Mouse (Mus musculus) G1E (cell line): ENCODE data around the gene Hoxd3. TPM values are rescaled to one million over a fixed set of nuclear protein-coding genes. Genes with fewer than 3 reads are reported as not detected.

ENCODE experiments used
- ATAC-seq: 2 replicates; pipeline ENCODE4 v1.8.0; 2016; ENCODE audit warnings: mild to moderate bottlenecking; ENCODE audit not compliant: insufficient number of reproducible peaks, poor library complexity, low FRiP score, severe bottlenecking; ENCODE audit errors: extremely low read depth
- DNase-seq: peaks from one replicate; pipeline ENCODE4 v3.0.0; 2012; ENCODE audit warnings: low spot score
- H3K27me3 ChIP-seq: 2 replicates; pipeline ENCODE4 v1.6.1; 2012; ENCODE audit warnings: mild to moderate bottlenecking, low read length, inconsistent platforms; ENCODE audit not compliant: insufficient read depth
- H3K36me3 ChIP-seq: replicated peaks from 2 replicates; pipeline ENCODE3; 2012; ENCODE audit warnings: mild to moderate bottlenecking, inconsistent platforms
- H3K4me1 ChIP-seq: 2 replicates; pipeline ENCODE4 v1.6.1; 2012; ENCODE audit warnings: low read depth, low read length, inconsistent platforms, mixed read lengths; ENCODE audit not compliant: insufficient read depth
- H3K4me3 ChIP-seq: 2 replicates; pipeline ENCODE4 v1.5.1; 2012; ENCODE audit warnings: low read depth, mild to moderate bottlenecking, inconsistent platforms, low read length, moderate library complexity, mixed read lengths
- H3K9me3 ChIP-seq: replicated peaks from 2 replicates; pipeline ENCODE4 v1.6.1; 2012; ENCODE audit warnings: inconsistent platforms
- CTCF ChIP-seq: IDR thresholded peaks from 2 replicates; pipeline ENCODE4 v1.5.1; 2012; ENCODE audit warnings: low read depth, low read length, inconsistent platforms, mixed read lengths
- GATA1 ChIP-seq: IDR thresholded peaks from 2 replicates; pipeline ENCODE4 v1.6.1; 2012; ENCODE audit warnings: borderline replicate concordance, low read length, inconsistent platforms, mixed read lengths
- GATA2 ChIP-seq: IDR thresholded peaks from 2 replicates; pipeline ENCODE4 v1.6.1; 2012; ENCODE audit warnings: low read depth, low read length, inconsistent platforms, borderline replicate concordance
- POLR2AphosphoS5 ChIP-seq: IDR thresholded peaks from 2 replicates; pipeline ENCODE4 v1.6.1; 2012; ENCODE audit warnings: low read depth, low read length, inconsistent platforms; ENCODE audit not compliant: insufficient replicate concordance
- TAL1 ChIP-seq: conservative IDR thresholded peaks from 2 replicates; pipeline ENCODE4 v1.6.1; 2012; ENCODE audit warnings: low read depth, low read length, inconsistent platforms, mixed read lengths
- polyA plus RNA-seq: library from polyadenylated mRNA; stranded (reverse); fragments of >175 nt; gene quantifications from 2 replicates; pipeline ENCODE4 v1.2.3, GENCODE M21; 2012
- total RNA-seq, 2 experiments: library from RNA; stranded (forward) in 1 of 2; stranded (reverse) in 1 of 2; fragments of 200-1000 nt in 1 of 2; fragments of >200 nt in 1 of 2; fragmentation: Nextera tagmentation in 1 of 2; gene quantifications; 2 replicates each; pipeline ENCODE4 v1.2.3; 2014 to 2017

Hoxd3 gene
- total and polyA plus RNA-seq, 3 experiments: 0.17 to 0.75 (median 0.22) TPM

DNA sequence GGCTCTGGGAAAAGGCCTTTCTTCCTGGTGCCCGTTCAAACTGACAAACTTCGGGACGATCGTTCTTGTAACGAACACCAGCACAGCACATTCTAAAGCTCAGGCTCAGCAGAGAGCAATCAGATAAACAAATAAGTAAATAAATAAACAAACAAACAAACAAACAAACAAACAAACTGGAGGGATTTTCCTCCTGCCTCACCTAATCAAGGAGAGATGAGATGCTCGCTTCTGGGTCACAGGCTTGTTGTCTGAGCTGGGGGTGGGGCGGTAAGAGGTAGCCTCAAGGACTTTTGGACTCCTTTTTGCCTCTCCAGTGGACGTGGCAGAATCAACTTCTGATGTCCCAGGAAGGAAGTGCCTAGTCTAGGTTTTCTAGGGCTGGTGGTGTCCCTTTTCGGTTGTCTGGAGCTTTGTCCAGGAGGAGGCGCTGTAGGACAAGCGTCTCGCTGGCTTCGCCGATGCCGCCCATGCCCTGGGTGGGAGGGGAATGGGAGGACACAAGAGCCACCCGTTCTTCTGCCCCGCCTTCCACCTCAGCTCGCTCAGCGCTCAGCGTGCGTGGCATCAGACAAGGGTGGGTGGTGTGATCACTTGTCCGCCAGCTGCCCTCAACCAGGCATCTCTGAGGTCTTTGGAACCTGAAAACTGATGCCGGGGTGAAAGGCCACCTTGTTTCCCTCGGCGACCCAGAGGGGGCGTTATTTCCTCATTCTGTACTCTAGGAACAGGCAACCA lies 3.9 kb downstream of the Hoxd3 start:
- Histone ChIP-seq H3K4me1 (peaks cover 13% of the 10 kb centered on the region), H3K9me3 (no peaks in the 10 kb centered on the region), H3K4me3 (peak overlapping the region; percentile 69), H3K36me3 (no peaks in the 10 kb centered on the region), H3K27me3 (peaks cover 32% of the 10 kb centered on the region)
- DNase-seq (peak; percentile 86), ATAC-seq (peak; percentile 80)
- TF ChIP-seq GATA1 (no peak), CTCF (peak; percentile 54), TAL1 (no peak)

DNA sequence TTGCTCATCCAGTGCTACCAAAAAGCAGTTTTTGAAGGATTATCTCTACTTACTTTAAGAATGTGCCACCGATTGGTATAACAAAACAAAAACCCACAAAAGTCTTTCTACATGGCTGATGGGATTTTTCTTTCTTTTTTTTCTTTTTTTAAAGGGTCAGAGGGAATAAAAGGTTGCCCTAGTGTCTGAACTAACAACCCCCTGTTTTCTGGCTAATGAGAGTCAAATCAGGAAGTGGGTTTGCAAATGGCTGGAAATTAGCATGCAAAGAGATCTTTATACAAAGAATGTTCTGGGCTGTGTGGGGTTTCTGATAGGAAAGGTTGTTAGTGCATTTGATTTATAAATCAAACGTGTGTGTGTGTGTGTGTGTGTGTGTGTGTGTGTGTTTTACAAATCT lies 8.7 kb downstream of the Hoxd3 start:
- Histone ChIP-seq H3K36me3 (no peaks in the 10 kb centered on the region), H3K4me3 (no peak overlapping the region), H3K4me1 (peaks cover 12% of the 10 kb centered on the region), H3K27me3 (peaks cover 34% of the 10 kb centered on the region), H3K9me3 (no peaks in the 10 kb centered on the region)
- ATAC-seq: no peak
- no peak for DNase-seq
- TF ChIP-seq CTCF: no peak
- TF ChIP-seq TAL1: no peak
- no peak for TF ChIP-seq GATA2
- TF ChIP-seq POLR2AphosphoS5: no peak
- TF ChIP-seq GATA1: no peak

DNA sequence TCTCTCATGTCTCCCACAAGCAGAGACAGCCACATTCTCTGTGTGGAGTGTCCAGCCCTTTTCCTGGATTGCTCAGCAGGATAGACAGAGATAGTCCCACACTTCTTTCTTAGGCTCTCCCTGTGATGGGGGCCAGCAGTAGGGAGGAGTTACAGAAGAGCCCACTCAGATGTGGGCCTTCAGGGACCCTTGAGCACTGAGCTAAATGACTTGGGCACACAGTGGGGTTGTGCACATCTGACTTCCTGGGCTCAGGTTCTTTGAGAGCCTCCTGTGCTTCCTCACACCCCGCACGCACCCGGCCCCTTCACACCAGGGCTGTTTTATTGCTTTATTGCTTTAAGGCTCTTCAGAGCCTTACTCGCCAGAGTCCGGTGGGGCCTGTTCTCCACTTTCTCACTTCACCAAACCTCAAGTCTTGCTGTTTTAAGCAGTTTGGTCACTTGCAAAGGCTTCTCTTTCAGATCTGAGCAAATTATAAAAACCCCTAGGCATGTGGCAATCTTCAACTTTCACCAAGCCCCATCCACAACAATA lies 9.3 kb downstream of the Hoxd3 start:
- ATAC-seq (no peak), DNase-seq (no peak)
- H3K4me1 ChIP-seq: peaks cover 7% of the 10 kb centered on the region
- no peaks in the 10 kb centered on the region for H3K36me3 ChIP-seq
- no peak for TF ChIP-seq TAL1
- no peak for TF ChIP-seq GATA1
- no peak for TF ChIP-seq GATA2
- TF ChIP-seq POLR2AphosphoS5: no peak
- no peak for TF ChIP-seq CTCF
- H3K27me3 ChIP-seq: peaks cover 37% of the 10 kb centered on the region
- H3K4me3 ChIP-seq: no peak overlapping the region
- H3K9me3 ChIP-seq: no peaks in the 10 kb centered on the region

DNA sequence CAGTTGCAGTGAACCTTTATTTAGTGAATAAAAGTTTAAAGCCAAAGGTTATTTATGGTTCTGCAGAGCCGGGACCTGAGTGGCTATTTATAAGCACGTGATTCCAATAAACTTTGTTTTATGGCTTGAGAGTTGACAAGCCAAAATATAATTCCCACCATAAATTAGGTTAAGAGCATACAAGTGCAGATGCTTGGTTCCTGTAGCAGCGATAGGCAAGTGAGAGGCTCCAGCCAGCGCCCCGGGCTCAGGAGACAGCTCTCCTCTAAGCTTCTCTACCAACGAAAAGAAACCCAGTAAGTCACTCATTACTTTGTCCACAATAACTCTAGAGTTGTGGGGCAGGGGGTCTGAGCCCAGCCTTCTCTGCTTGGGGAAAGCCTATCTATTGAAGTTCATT lies 10.2 kb downstream of the Hoxd3 start:
- TF ChIP-seq CTCF (no peak), GATA2 (no peak), POLR2AphosphoS5 (no peak), TAL1 (no peak), GATA1 (no peak)
- no peak overlapping the region for H3K4me3 ChIP-seq
- 0 out of 2 replicates have a peak, but pooled peaks cover 2% of the 10 kb centered on the region for H3K4me1 ChIP-seq
- DNase-seq: no peak
- ATAC-seq: no peak
- peaks cover 40% of the 10 kb centered on the region for H3K27me3 ChIP-seq
- H3K9me3 ChIP-seq: no peaks in the 10 kb centered on the region
- H3K36me3 ChIP-seq: no peaks in the 10 kb centered on the region

DNA sequence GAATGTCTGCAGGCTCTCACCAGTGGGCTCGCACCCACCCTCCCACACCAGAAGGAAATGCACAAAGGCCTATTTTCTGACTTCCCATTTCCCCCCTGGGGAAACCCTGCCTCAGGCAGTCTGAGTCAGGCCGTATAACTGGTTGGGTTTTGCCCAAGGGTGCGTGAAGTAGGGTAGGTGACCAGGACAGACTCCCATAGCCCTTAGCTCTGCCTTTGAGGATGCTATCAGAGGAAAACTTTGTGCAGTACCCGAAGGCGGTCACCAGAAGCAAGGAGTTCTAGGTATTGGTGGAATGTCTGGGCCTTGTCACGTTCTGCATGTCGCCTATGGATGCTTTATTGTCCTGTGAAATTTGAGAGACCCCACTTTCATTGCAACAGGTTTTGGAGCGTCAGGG lies 11.2 kb downstream of the Hoxd3 start:
- Histone ChIP-seq H3K9me3 (no peaks in the 10 kb centered on the region), H3K36me3 (peaks cover 2% of the 10 kb centered on the region), H3K27me3 (peaks cover 43% of the 10 kb centered on the region), H3K4me3 (no peak overlapping the region), H3K4me1 (0 out of 2 replicates have a peak, but pooled peaks cover 2% of the 10 kb centered on the region)
- no peak for ATAC-seq
- DNase-seq: no peak
- no peak for TF ChIP-seq CTCF
- no peak for TF ChIP-seq POLR2AphosphoS5
- no peak for TF ChIP-seq GATA1
- TF ChIP-seq TAL1: no peak

DNA sequence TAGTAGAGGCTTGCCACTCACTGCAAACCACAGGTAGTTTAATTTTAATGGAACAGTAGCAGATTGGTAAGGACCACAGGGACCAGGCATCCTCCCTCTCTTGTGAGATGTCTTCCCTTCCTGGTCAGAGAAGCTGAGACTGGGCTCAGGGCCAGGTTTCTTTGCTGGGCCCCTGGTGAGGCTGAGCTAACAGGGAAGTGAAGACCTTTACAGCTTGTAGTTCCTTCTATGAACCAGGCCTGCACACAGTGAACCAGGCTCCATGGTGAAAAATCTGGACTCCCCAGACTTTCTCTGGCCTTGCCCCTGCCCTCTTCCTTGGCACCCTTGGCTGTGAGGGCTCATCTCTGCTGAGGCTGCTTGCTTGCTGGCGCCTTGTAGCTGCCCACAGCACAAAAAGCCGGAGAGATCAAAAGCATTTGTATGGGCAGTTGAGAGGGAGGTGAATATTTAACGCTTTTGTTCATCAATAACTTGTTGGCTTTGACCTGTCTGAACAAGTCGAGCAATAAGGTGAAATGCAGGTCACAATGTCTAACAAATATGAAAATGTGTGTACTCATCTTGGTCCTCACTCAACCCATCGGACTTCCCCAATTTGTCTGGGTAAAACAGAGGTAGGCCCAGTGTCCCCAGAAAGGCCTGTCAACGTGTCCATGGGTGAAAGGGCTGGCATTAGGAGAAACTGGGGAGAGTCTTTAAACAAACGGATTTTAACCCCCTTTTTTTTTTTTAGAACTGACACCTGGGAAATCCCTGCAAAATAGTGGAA lies 12.7 kb downstream of the Hoxd3 start:
- no peak for DNase-seq
- ATAC-seq: no peak
- H3K4me3 ChIP-seq: no peak overlapping the region
- H3K27me3 ChIP-seq: peaks cover 46% of the 10 kb centered on the region
- 0 out of 2 replicates have a peak, but pooled peaks cover 2% of the 10 kb centered on the region for H3K4me1 ChIP-seq
- TF ChIP-seq POLR2AphosphoS5: no peak
- no peak for TF ChIP-seq GATA2
- TF ChIP-seq TAL1: no peak
- no peak for TF ChIP-seq CTCF
- TF ChIP-seq GATA1: no peak
- peaks cover 2% of the 10 kb centered on the region for H3K36me3 ChIP-seq
- no peaks in the 10 kb centered on the region for H3K9me3 ChIP-seq
